Mouse (Mus musculus) adrenal gland (tissue): ENCODE data around the gene Itga6.

Experiments
- intact Hi-C: fragments of 180-260 bp; cut with DNase I; formaldehyde crosslinking; loops from one replicate; pipeline ENCODE4 v1.15.1; 2025

Itga6 gene

GRCm38 (mm10) chr2:71882914-71883651 is 137.7 kb downstream of the Itga6 start:
- intact Hi-C loops: no loop called here

- intact Hi-C loops: no loop called here
Measured at GRCm38 (mm10) chr2:71887269-71887668, 141.9 kb downstream of the Itga6 start.

GRCm38 (mm10) chr2:71888437-71888836 is 143.0 kb downstream of the Itga6 start:
- intact Hi-C loops: no loop called here

GRCm38 (mm10) chr2:71891536-71891935 is 146.1 kb downstream of the Itga6 start:
- intact Hi-C loops: no loop called here

- intact Hi-C loops: no loop called here
Measured at GRCm38 (mm10) chr2:71892741-71893349, 147.4 kb downstream of the Itga6 start.

- intact Hi-C loops: no loop called here
Measured at GRCm38 (mm10) chr2:71895596-71896286, 150.3 kb downstream of the Itga6 start.

DNA sequence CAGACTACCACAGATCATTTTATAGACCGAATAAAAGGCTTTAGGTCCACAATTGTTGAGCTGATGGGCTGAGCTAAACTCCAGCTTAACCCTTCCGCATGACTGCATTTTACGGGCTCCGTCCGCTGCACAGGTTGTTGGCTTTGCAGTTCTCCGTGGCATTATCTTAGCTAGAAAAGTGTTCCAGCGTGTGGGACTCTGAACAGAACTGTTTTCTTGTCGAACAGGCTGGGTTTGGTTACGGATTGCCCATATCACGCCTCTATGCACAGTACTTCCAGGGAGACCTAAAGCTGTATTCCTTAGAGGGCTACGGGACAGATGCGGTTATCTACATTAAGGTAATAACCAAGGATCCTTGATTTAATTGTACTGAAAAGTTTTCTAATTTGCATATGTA is 152.0 kb downstream of the Itga6 start:
- intact Hi-C loops: no loop called here

DNA sequence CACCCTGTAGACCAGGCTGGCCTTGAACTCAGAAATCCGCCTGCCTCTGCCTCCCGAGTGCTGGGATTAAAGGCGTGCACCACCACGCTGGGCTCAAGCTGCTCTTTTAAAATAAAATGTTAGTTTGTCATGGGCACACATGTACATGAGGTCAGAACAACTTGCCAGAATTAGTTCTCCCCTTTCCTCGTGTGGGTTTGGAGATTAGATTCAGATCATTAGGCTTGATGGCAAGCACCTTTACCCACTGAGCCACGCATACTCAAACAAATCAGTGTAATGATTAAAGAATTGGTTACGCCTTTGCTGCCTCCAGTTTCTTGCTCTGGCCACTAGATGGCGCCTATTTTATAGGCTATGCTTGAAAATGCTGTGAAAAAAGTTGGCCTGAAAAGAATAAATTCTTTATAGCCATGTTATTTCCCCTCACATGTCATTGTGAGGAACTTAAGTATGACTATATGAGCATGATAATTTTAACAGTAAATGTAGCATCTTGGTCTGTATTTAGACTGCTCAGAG is 153.0 kb downstream of the Itga6 start:
- intact Hi-C loops: loop anchor here (2.0 kb wide), 1 partner anchor 56 kb away; no protein-coding TSS in a partner anchor

DNA sequence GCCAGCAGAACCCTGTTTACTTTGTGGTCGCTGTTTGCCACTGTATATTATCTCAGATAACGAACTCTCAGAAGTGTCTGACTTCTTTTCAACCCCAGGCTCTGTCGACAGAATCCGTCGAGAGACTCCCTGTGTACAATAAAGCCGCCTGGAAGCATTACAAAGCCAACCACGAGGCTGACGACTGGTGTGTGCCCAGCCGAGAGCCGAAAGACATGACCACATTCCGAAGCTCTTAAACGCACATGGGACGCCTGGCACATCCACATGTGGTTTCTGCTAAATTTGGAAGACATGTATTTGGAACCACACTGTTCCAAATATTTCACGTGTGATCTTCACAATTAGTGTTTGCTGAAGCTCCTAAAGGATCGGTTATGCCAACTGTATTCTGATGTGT is 154.5 kb downstream of the Itga6 start:
- intact Hi-C loops: loop anchor here (2.0 kb wide), 1 partner anchor 55 kb away; no protein-coding TSS in a partner anchor

- intact Hi-C loops: loop anchor here (5.0 kb wide), 1 partner anchor 127 kb away; no protein-coding TSS in a partner anchor
Measured at GRCm38 (mm10) chr2:71905154-71905553, 159.7 kb downstream of the Itga6 start.

GRCm38 (mm10) chr2:71906356-71906755 is 160.9 kb downstream of the Itga6 start:
- intact Hi-C loops: loop anchor here (5.0 kb wide), 1 partner anchor 126 kb away; no protein-coding TSS in a partner anchor
